Mouse (Mus musculus): ENCODE measurements around the gene Mbnl1. TPM values are rescaled to one million over a fixed set of nuclear protein-coding genes. Genes with fewer than 3 reads are reported as not detected.

The Mbnl1 gene
- polyA plus RNA-seq, 1 experiment from 2014 or later, result 74.3 TPM

DNA sequence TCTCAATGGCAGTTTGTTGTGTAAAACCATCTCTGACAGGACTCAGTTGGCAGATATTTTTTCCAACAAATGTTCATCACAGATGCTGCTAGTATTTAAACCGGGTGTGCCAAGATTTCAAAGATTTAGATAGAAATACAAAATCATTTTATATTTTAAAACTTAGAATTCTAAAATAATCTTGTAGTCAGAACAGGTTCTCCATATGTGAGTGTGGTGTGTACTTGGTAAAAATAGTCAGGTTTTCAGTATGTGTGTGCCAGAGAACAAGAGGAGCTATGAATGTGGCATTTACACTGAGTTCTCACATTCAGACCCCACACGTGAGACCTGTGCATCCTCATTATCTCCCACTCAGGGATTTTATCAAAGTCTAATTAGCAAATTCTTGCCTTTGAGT is 147.6 kb downstream of the Mbnl1 start:
- Histone ChIP-seq H3K9me3 (no peaks in the 10 kb centered on the region), H3K4me3 (no peak overlapping the region), H3K4me1 (no peaks in the 10 kb centered on the region), H3K36me3 (no peaks in the 10 kb centered on the region), H3K4me2 (replicated peaks) (no peak overlapping the region), H3K27me3 (no peaks in the 10 kb centered on the region), H3K27ac (no peak overlapping the region), H3K9ac (no peak overlapping the region)
- no peak for ATAC-seq (ENCODE audit: insufficient number of reproducible peaks, insufficient read depth, low FRiP score, low TSS enrichment)
- 80% methylated on average over 2 of the region's 2 CpGs for WGBS

- no peak for ATAC-seq (ENCODE audit: insufficient number of reproducible peaks, insufficient read depth, low FRiP score, low TSS enrichment)
- no peaks in the 10 kb centered on the region for H3K4me1 ChIP-seq
- 89% methylated on average over 2 of the region's 2 CpGs for WGBS
- no peak overlapping the region for H3K27ac ChIP-seq
- H3K4me3 ChIP-seq, result no peak overlapping the region
- no peaks in the 10 kb centered on the region for H3K27me3 ChIP-seq
- no peak overlapping the region for H3K9ac ChIP-seq
- H3K9me3 ChIP-seq, result no peaks in the 10 kb centered on the region
- H3K4me2 ChIP-seq (replicated peaks), result no peak overlapping the region
- no peaks in the 10 kb centered on the region; the same call in 1 of the 2 replicates for H3K36me3 ChIP-seq
These were observed 158.6 kb downstream of the Mbnl1 start for GRCm38 (mm10) chr3:60631183-60631582.

GRCm38 (mm10) chr3:60631754-60632153 is 159.1 kb downstream of the Mbnl1 start:
- no peaks in the 10 kb centered on the region for H3K4me1 ChIP-seq
- no peaks in the 10 kb centered on the region for H3K9me3 ChIP-seq
- H3K27me3 ChIP-seq, result no peaks in the 10 kb centered on the region
- H3K27ac ChIP-seq, result no peak overlapping the region
- H3K4me2 ChIP-seq (replicated peaks), result no peak overlapping the region
- H3K36me3 ChIP-seq, result no peaks in the 10 kb centered on the region
- no peak overlapping the region for H3K9ac ChIP-seq
- no peak for ATAC-seq (ENCODE audit: insufficient number of reproducible peaks, insufficient read depth, low FRiP score, low TSS enrichment)
- no peak overlapping the region for H3K4me3 ChIP-seq
- 89% methylated on average over 5 of the region's 5 CpGs for WGBS

DNA sequence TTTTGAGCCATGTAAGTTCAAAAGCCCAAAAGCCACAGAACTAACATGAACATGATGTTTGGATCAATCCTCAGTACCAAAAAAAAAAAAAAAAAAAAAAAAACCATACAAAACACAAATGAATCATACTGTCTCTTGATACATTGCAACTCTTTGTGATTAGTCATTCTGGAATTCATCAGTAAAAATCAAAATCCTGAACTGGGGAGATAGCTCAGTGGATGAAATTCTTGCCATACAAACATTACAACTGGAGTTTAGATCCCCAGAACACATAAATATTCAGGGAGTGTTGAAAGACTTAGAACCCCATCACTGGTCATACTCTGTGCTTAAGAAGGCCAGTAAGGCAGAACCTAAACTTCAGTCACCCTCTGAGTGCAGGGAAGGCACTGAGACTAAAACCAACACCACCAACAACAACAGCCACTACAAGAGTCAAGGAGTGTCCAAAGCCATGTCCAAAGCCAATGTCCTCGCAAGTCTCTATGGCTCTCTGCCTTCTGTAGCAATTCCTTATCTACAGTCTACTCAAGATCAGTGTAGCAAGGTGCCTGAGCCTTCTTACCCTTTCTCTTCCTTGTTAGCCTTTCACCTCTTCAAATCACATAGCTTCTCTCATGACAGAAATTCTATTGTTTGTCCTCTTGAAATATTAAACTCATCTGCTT is 160.3 kb downstream of the Mbnl1 start:
- no peaks in the 10 kb centered on the region for H3K36me3 ChIP-seq
- H3K4me1 ChIP-seq, result no peaks in the 10 kb centered on the region
- no peaks in the 10 kb centered on the region for H3K9me3 ChIP-seq
- no peak overlapping the region for H3K4me3 ChIP-seq
- H3K9ac ChIP-seq, result no peak overlapping the region
- no peaks in the 10 kb centered on the region for H3K27me3 ChIP-seq
- H3K27ac ChIP-seq, result no peak overlapping the region
- 97% methylated on average over 1 of the region's 1 CpGs for WGBS
- H3K4me2 ChIP-seq (replicated peaks), result no peak overlapping the region
- no peak for ATAC-seq (ENCODE audit: insufficient number of reproducible peaks, insufficient read depth, low FRiP score, low TSS enrichment)

DNA sequence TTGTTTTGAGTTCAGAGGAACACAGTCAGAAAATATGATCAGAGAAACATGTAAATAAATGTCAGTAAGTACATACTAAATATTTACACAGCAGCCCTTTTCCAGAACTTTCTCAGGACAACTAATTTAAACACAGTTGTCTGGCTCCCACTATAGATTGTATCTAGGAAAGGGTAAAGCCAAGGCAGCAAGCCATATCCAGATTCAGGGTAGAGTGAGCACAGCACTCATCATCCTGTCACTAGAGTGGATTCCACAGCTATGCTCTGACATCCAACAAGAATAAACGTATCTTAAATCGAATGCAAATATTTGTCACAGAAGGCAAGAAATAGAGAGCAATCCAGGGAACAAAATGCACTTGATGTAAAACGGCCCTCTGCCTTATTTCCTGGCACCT is 165.9 kb downstream of the Mbnl1 start:
- no peaks in the 10 kb centered on the region for H3K36me3 ChIP-seq
- no peak overlapping the region for H3K4me2 ChIP-seq (replicated peaks)
- no peak overlapping the region for H3K4me3 ChIP-seq
- no peak overlapping the region for H3K27ac ChIP-seq
- no peaks in the 10 kb centered on the region for H3K27me3 ChIP-seq
- H3K9me3 ChIP-seq, result no peaks in the 10 kb centered on the region
- ATAC-seq (ENCODE audit: insufficient number of reproducible peaks, insufficient read depth, low FRiP score, low TSS enrichment), result no peak
- H3K4me1 ChIP-seq, result no peaks in the 10 kb centered on the region
- WGBS, result 87% methylated on average over 3 of the region's 3 CpGs
- no peak overlapping the region for H3K9ac ChIP-seq

DNA sequence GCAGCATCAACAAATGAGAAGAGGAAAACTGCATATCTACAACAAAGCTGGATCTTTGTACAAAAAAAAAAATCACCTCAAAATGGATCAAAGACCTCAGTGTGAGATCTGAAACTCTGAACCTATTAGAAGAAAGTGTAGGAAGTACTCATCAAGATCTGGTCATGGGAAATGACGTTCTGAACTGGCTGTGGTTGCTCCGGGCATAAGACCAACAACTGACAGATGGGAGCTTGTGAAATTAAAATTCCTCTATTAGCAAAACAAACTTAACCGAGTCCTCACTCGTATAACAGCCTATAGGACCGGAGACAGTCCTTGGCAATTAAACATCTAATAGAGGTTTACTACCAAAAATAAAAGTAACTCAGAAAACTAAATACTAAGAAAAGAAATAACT is 166.5 kb downstream of the Mbnl1 start:
- H3K27ac ChIP-seq, result no peak overlapping the region
- no peaks in the 10 kb centered on the region for H3K36me3 ChIP-seq
- no peaks in the 10 kb centered on the region for H3K4me1 ChIP-seq
- 46% methylated on average over 5 of the region's 5 CpGs for WGBS
- no peaks in the 10 kb centered on the region for H3K27me3 ChIP-seq
- no peak overlapping the region for H3K4me2 ChIP-seq (replicated peaks)
- H3K9ac ChIP-seq, result no peak overlapping the region
- H3K4me3 ChIP-seq, result no peak overlapping the region
- no peaks in the 10 kb centered on the region for H3K9me3 ChIP-seq
- ATAC-seq (ENCODE audit: insufficient number of reproducible peaks, insufficient read depth, low FRiP score, low TSS enrichment), result no peak

GRCm38 (mm10) chr3:60642227-60642626 is 169.6 kb downstream of the Mbnl1 start:
- no peak for ATAC-seq (ENCODE audit: insufficient number of reproducible peaks, insufficient read depth, low FRiP score, low TSS enrichment)
- H3K36me3 ChIP-seq, result no peaks in the 10 kb centered on the region
- H3K9ac ChIP-seq, result no peak overlapping the region
- no peak overlapping the region for H3K27ac ChIP-seq
- no peaks in the 10 kb centered on the region for H3K4me1 ChIP-seq
- H3K4me2 ChIP-seq (replicated peaks), result no peak overlapping the region
- 77% methylated on average over 3 of the region's 3 CpGs for WGBS
- no peaks in the 10 kb centered on the region for H3K9me3 ChIP-seq
- no peak overlapping the region for H3K4me3 ChIP-seq
- H3K27me3 ChIP-seq, result no peaks in the 10 kb centered on the region

- H3K27ac ChIP-seq, result no peak overlapping the region
- no peaks in the 10 kb centered on the region for H3K36me3 ChIP-seq
- no peaks in the 10 kb centered on the region for H3K27me3 ChIP-seq
- 82% methylated on average over 1 of the region's 1 CpGs for whole genome bisulfite sequencing
- no peak overlapping the region for H3K4me3 ChIP-seq
- no peaks in the 10 kb centered on the region for H3K9me3 ChIP-seq
- ATAC-seq (ENCODE audit: insufficient number of reproducible peaks, insufficient read depth, low FRiP score, low TSS enrichment), result no peak
- no peaks in the 10 kb centered on the region for H3K4me1 ChIP-seq
- no peak overlapping the region for H3K9ac ChIP-seq
- no peak overlapping the region for H3K4me2 ChIP-seq (replicated peaks)
These were observed 172.9 kb downstream of the Mbnl1 start for GRCm38 (mm10) chr3:60645531-60645930.

DNA sequence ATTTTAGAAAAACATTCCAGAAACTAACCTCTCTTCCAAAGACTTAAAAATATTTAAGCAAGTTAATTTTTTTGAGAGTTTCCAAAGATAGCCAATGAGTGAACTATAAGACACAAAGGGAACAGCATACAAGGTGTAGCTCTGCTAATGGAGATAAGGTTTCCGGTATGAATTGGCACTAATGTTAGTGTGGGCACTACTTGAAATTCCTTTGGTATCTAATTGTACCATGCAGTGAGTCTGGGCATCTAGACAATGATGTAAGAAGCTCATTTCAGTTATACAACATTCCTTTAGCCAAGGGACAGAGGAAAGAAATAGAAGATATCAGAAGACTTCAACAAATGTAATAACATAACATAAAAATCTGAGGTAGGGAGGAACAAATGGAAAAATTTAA is 175.7 kb downstream of the Mbnl1 start:
- H3K4me1 ChIP-seq, result no peaks in the 10 kb centered on the region
- H3K27me3 ChIP-seq, result no peaks in the 10 kb centered on the region
- H3K36me3 ChIP-seq, result no peaks in the 10 kb centered on the region
- no peak overlapping the region for H3K4me3 ChIP-seq
- H3K9ac ChIP-seq, result no peak overlapping the region
- 97% methylated on average over 1 of the region's 1 CpGs for WGBS
- H3K27ac ChIP-seq, result no peak overlapping the region
- H3K9me3 ChIP-seq, result no peaks in the 10 kb centered on the region
- ATAC-seq (ENCODE audit: insufficient number of reproducible peaks, insufficient read depth, low FRiP score, low TSS enrichment), result no peak
- H3K4me2 ChIP-seq (replicated peaks), result no peak overlapping the region

- no peak overlapping the region for H3K4me3 ChIP-seq
- WGBS, result 95% methylated on average over 2 of the region's 2 CpGs
- H3K4me2 ChIP-seq (replicated peaks), result no peak overlapping the region
- no peaks in the 10 kb centered on the region for H3K27me3 ChIP-seq
- no peak overlapping the region for H3K27ac ChIP-seq
- no peaks in the 10 kb centered on the region for H3K36me3 ChIP-seq
- ATAC-seq (ENCODE audit: insufficient number of reproducible peaks, insufficient read depth, low FRiP score, low TSS enrichment), result no peak
- H3K4me1 ChIP-seq, result no peaks in the 10 kb centered on the region
- H3K9ac ChIP-seq, result no peak overlapping the region
- no peaks in the 10 kb centered on the region for H3K9me3 ChIP-seq
These were observed 188.1 kb downstream of the Mbnl1 start for GRCm38 (mm10) chr3:60660762-60661161.

Data from embryonic facial prominence, embryonic 12.5 days (tissue).